Mouse (Mus musculus): ENCODE results near the gene Tbp. TPM values are rescaled to one million over a fixed set of nuclear protein-coding genes. Genes with fewer than 3 reads are reported as not detected.
"Not testable (repeated sequence)": the region's sequence is repeated elsewhere in the genome, so short reads cannot be mapped to it uniquely, and the experiment has no call there.

Tbp gene
- total RNA-seq, 2 experiments from 2014 or later: 10.0 to 11.6 TPM

- peak; percentile 15 for DNase-seq
These were observed 36.8 kb downstream of the Tbp start for GRCm38 (mm10) chr17:15536457-15536904.

DNA sequence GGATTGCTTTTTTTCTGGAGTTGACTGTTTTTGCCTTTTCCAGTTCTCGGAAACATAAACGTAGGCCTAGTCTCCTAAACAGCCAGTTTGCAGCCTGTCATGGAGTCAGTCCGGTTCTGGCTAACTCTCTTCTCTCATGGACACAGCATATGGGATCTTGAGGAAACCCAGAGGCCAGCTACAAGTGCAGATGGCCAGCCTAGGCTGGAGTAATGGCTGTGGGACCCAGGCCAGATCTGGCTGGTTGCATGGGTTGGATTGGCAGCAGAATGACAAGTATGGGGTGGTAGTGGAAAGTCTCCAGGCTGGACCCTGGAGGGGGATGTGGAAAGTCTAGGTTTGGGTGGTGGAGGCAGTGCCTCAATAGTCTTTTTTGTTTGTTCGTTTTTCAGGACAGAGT is 40.6 kb downstream of the Tbp start:
- no peak for DNase-seq

GRCm38 (mm10) chr17:15543868-15544267 is 44.2 kb downstream of the Tbp start:
- DNase-seq: not testable (repeated sequence)

- DNase-seq: no peak
These were observed 46.8 kb downstream of the Tbp start for GRCm38 (mm10) chr17:15546440-15546839.

DNA sequence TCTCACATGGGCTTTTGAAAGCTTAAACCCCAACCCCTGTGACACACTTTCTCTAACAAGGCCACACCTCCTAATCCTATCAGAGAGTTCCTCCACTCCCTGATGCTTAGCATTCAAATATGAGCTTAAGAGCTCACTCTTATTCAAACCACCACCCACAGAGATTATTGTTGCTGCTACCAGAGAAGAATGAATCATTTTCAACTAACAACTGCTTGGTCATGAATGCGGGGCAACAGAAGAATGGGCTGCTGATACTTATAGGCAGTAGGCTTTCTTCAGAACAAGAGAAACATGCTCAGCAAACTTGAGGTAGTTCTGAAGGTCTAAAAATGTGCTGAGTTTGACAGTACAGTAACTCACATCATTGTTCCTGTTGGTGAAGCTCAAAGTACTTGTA is 50.0 kb downstream of the Tbp start:
- DNase-seq: no peak

DNA sequence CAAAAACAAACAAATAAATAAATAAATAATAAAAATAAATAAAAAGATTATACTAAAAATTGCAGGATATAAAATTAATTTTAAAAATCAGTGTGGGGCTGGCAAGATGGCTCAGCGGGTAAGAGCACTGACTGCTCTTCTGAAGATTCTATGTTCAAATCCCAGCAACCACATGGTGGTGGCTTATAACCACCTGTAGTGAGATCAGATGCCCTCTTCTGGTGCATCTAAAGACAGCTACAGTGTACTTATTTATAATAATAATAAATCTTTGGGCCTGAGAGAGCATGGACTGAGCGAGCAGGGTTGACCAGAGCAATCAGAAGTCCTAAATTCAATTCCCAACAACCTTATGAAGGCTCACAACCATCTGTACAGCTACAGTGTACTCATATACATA is 60.3 kb downstream of the Tbp start:
- no peak for DNase-seq

DNA sequence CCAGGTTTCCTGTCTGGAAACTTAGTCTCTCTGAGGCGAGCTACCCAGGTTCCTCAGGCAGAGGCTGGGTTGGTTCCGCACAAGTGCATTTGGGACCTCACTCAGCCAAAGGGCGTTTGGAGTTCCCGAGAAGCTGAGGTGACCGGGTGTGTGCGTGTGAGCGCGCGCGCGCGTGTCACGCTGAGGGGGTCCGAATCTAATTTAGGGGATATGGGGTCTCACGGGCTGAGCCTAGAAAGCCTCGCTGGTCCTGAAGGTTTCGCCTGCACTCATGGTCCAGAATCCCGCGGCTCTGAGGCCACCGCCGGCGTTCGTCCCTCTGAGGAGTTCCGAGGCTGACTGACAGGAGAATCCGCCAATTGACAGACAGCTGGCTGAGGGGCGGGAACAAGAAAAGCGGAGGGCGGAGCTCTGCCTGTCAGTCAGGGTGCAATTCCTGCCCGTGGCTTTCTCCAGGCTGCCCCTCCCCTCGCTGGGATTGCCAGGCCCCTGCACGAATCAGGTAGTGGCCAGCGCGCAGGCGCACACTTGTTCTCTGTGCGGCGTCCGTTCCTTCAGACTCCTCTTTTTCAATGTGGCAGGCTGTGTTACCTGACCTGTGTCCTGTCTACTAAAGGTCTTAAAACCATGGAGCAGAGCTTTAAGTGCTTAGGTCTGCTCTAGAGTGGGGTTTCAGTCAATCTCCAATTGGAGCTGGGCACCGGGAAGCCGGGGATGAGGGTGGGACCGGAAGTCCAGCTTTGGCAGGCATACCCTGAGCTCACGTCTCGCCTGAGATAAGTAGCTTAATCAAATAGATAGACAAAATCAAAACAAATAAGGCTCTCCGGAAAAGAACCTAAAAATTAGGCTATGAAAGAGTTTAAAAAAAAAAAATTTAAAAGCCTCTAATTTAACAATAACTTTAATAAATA is 64.6 kb downstream of the Tbp start, which contains the start of gene Prdm9:
Gene Prdm9 (minus strand): TSS at position 341 of the 914 bp plus-strand sequence.
- peak; percentile 99 for DNase-seq

GRCm38 (mm10) chr17:15564928-15565300 is 65.2 kb downstream of the Tbp start:
- no peak for DNase-seq

DNA sequence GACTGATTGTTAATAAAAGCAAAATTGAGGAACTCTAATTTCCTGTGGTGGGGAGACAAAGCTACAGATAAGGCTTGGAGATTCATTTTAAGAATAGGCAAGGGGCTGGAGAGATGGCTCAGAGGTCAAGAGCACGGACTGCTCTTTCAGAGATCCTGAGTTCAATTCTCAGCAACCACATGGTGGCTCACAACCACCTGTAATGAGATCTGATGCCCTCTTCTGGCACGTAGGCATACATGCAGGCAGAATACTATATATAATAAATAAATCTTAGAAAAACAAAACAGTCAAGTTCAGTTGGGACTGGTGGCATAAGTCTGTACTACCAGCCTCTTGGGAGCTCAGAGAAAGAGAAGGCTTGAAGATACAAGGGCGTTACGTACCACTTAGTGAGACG is 67.2 kb downstream of the Tbp start:
- no peak for DNase-seq

GRCm38 (mm10) chr17:15575056-15575455 is 75.4 kb downstream of the Tbp start:
- peak; percentile 8 for DNase-seq

DNA sequence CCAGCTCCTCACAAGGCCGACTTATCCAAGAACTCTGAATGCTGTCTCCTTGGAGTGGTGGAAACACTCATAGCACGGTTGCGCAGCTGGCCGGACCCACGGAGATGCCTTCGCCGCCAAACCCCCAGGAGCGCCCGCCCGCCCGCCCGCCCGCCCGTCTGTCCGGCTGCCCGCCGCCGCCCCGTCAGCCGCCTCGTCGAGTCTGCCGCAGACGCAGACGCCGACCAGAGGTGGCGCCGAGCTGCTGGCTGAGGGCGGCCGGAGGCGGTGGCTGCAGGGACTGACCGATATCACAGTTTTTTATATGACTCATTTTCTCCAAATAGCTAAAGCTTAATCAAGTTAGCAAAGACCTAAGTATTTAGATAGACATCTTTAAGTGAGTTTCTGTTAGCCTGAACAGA is 77.6 kb downstream of the Tbp start:
- DNase-seq: peak; percentile 49

Other genes with a start within 250 kb of the Tbp start
- gene Dll1, start 123.0 kb upstream of the Tbp start, total RNA-seq (2021): 10 to 100 TPM; 10.3 to 14.7 TPM
- gene Fam120b, start 103.7 kb upstream of the Tbp start, total RNA-seq (2021): 10 to 100 TPM in 1 of 2 experiments, 1 to 10 TPM in 1; 9.8 to 12.0 TPM
- gene Psmb1, start 137 bp upstream of the Tbp start, total RNA-seq (2021): 100 to 1,000 TPM; 136 to 143 TPM
- 10 to 100 TPM; 14.5 to 16.9 TPM for gene Pdcd2, start 27.4 kb downstream of the Tbp start, total RNA-seq (2021)
- gene Prdm9, start 64.5 kb downstream of the Tbp start, total RNA-seq (2021): 1 to 10 TPM; 2.4 to 6.9 TPM
- 10 to 100 TPM; 16.2 to 21.9 TPM for gene Chd1, start 205.1 kb downstream of the Tbp start, total RNA-seq (2021)